Mouse (Mus musculus): ENCODE data around the gene Gbf1. TPM values are rescaled to one million over a fixed set of nuclear protein-coding genes. Genes with fewer than 3 reads are reported as not detected.

Gbf1 gene
- polyA plus RNA-seq, 1 experiment: 457 TPM

- H3K9me3 ChIP-seq: no peaks in the 10 kb centered on the region
- peaks cover 40% of the 10 kb centered on the region for H3K4me1 ChIP-seq
- TF ChIP-seq FLI1 (IDR thresholded peaks at IDR 0.05; ENCODE audit: low read length) (no peak), GATA1 (IDR thresholded peaks at IDR 0.05; ENCODE audit: borderline replicate concordance, low read length) (no peak)
- peaks cover 37% of the 10 kb centered on the region for H3K36me3 ChIP-seq (replicated peaks; ENCODE audit: low read length)
- H3K4me3 ChIP-seq (replicated peaks): no peak overlapping the region
- peaks cover 6% of the 10 kb centered on the region for H3K27me3 ChIP-seq (replicated peaks)
Observed at GRCm38 (mm10) chr19:46331936-46332335, 179.6 kb downstream of the Gbf1 start.

DNA sequence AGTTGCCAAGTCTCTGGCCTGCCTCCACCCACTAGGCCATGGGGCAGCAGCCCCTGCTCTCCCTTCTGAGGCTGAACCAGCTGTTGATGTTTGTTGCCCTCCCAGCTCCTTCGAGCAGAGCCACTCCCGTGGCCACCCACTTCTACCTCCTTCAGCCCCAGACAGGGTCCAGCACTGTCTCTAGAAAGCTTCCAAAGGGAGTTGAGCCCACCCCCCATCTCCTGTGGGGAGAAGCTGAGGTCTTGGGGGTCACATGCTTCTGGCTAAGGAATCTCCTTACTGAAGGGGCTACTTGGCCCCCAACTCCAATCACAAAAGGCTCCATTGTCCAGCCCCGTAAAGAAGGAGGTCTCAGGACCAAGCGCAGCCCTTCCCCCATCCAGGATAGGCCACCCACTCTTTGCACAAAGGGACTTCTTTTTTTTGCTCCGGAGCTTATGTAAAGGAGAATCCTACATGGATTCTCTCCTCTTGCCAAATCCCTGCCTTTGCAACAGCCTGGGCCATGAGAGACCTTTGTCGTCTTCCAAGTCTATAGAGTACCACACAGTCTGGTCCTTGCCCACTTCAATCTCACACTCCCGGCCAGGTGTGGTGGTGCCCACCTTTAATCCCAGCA lies 180.5 kb downstream of the Gbf1 start:
- no peak for TF ChIP-seq GATA1 (IDR thresholded peaks at IDR 0.05; ENCODE audit: borderline replicate concordance, low read length)
- no peak for TF ChIP-seq FLI1 (IDR thresholded peaks at IDR 0.05; ENCODE audit: low read length)
- Histone ChIP-seq H3K4me1 (peaks cover 40% of the 10 kb centered on the region), H3K4me3 (replicated peaks) (no peak overlapping the region), H3K27me3 (replicated peaks) (peaks cover 4% of the 10 kb centered on the region), H3K9me3 (no peaks in the 10 kb centered on the region), H3K36me3 (replicated peaks; ENCODE audit: low read length) (peaks cover 37% of the 10 kb centered on the region)

- no peaks in the 10 kb centered on the region for H3K9me3 ChIP-seq
- peaks cover 40% of the 10 kb centered on the region for H3K4me1 ChIP-seq
- H3K4me3 ChIP-seq (replicated peaks): no peak overlapping the region
- H3K36me3 ChIP-seq (replicated peaks; ENCODE audit: low read length): peaks cover 37% of the 10 kb centered on the region
- H3K27me3 ChIP-seq (replicated peaks): peaks cover 4% of the 10 kb centered on the region
- TF ChIP-seq GATA1 (IDR thresholded peaks at IDR 0.05; ENCODE audit: borderline replicate concordance, low read length): no peak
- TF ChIP-seq FLI1 (IDR thresholded peaks at IDR 0.05; ENCODE audit: low read length): no peak
Observed at GRCm38 (mm10) chr19:46333906-46334305, 181.6 kb downstream of the Gbf1 start.

Other genes starting within 250 kb of the Gbf1 start
- gene Armh3, start 154.0 kb upstream of the Gbf1 start, polyA plus RNA-seq (2012; ENCODE audit: insufficient read depth, low replicate concordance): 0.89 and 2.1 TPM in 2 replicates
- 8.7 and 9.6 TPM in 2 replicates for gene Hps6, start 149.0 kb upstream of the Gbf1 start, polyA plus RNA-seq (2012; ENCODE audit: insufficient read depth, low replicate concordance)
- 8.7 and 12.2 TPM in 2 replicates for gene Pprc1, start 107.6 kb upstream of the Gbf1 start, polyA plus RNA-seq (2012; ENCODE audit: insufficient read depth, low replicate concordance)
- 349 and 424 TPM in 2 replicates for gene Ldb1, start 107.3 kb upstream of the Gbf1 start, polyA plus RNA-seq (2012; ENCODE audit: insufficient read depth, low replicate concordance)
- gene Nolc1, start 76.6 kb upstream of the Gbf1 start, polyA plus RNA-seq (2012; ENCODE audit: insufficient read depth, low replicate concordance): 14.7 and 44.5 TPM in 2 replicates
- not detected in 2 replicates for gene Elovl3, start 20.6 kb upstream of the Gbf1 start, polyA plus RNA-seq (2012; ENCODE audit: insufficient read depth, low replicate concordance)
- gene Pitx3, start 4.2 kb upstream of the Gbf1 start, polyA plus RNA-seq (2012; ENCODE audit: insufficient read depth, low replicate concordance): not detected in 2 replicates
- 32.0 and 46.7 TPM in 2 replicates for gene Nfkb2, start 151.8 kb downstream of the Gbf1 start, polyA plus RNA-seq (2012; ENCODE audit: insufficient read depth, low replicate concordance)
- gene Psd, start 174.6 kb downstream of the Gbf1 start, polyA plus RNA-seq (2012; ENCODE audit: insufficient read depth, low replicate concordance): 0.19 TPM in 1 of 2 replicates, not detected in the other
- 17.4 and 18.6 TPM in 2 replicates for gene Fbxl15, start 175.7 kb downstream of the Gbf1 start, polyA plus RNA-seq (2012; ENCODE audit: insufficient read depth, low replicate concordance)
- 39.1 and 126 TPM in 2 replicates for gene Cuedc2, start 186.2 kb downstream of the Gbf1 start, polyA plus RNA-seq (2012; ENCODE audit: insufficient read depth, low replicate concordance)
- gene Mfsd13a, start 188.6 kb downstream of the Gbf1 start, polyA plus RNA-seq (2012; ENCODE audit: insufficient read depth, low replicate concordance): 8.8 and 9.9 TPM in 2 replicates
- 0.32 TPM in 1 of 2 replicates, not detected in the other for gene 2310034G01Rik, start 197.8 kb downstream of the Gbf1 start, polyA plus RNA-seq (2012; ENCODE audit: insufficient read depth, low replicate concordance)
- gene Actr1a, start 243.2 kb downstream of the Gbf1 start, polyA plus RNA-seq (2012; ENCODE audit: insufficient read depth, low replicate concordance): 35.2 and 96.8 TPM in 2 replicates
- 8.7 and 23.5 TPM in 2 replicates for gene Sufu, start 244.4 kb downstream of the Gbf1 start, polyA plus RNA-seq (2012; ENCODE audit: insufficient read depth, low replicate concordance)

Data from megakaryocyte, embryonic 14.5 days (primary cell).